Mouse (Mus musculus) T-helper 2 cell (primary cell): ENCODE measurements at regions not wholly inside any gene's neighbourhood (a gene's known extent, or its start where the extent isn't known, plus 50 kb on each side); places are given as distances from the start of the nearest gene placed in this dataset.

Source experiments
- in situ Hi-C: fragments of 300-600 bp; cut with MboI, MseI; formaldehyde crosslinking; loops from one replicate; pipeline ENCODE4 v1.15.1; 2025; ENCODE audit warnings: high pct_unique_total_duplicates

- in situ Hi-C loops, result no loop called here
Observed at GRCm38 (mm10) chr11:19747097-19747972, 176.8 kb upstream of the Spred2 start.

DNA sequence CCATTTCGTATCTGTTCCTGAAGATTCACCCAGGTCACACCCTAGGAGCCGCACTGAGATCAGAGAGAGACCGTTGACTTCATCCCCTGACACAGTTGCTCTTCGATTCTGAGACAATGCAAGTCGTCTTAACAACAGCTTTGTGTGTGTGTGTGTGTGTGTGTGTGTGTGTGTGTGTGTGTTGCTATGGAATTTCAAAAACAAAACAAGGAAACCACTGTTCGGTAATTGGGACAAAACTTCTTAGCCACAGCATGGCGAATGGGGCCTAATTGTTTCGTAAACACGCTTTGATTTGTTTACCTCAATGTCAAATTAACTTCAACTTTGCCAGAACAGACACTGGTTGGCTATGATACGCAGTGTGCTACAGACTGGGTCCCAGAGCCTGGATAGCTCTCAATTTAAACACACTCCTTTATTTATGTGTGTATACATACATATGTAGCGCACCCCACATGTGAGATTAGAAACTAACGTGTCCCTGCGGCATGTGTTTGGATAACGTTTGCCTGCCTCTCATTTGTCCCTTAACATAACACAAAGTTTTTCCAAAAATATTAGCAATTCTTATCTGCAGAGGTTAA is 176.1 kb upstream of the Spred2 start:
- in situ Hi-C loops, result no loop called here

DNA sequence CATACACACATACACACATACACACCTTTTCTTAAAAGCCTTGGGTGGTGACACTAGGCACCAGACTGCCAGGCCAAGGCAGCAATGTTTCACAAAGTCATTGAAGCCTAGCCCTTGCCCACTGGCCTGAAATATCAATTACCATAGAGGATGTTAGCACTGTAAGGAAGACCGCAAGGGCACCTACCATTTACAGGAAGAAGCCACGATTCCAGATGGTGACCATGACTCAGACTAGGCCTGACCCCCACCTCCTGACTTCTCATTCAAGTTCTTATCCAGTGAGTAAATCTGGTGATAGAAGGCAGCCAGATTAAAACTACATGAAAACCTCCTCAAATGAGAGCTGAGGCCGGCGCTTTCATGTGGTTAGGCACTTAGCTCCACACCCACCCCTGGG is 165.3 kb upstream of the Spred2 start:
- in situ Hi-C loops, result loop anchor here (10.0 kb wide), 1 partner anchor 374 kb away; no protein-coding TSS in a partner anchor

- in situ Hi-C loops, result no loop called here
Observed at GRCm38 (mm10) chr11:19760861-19761693, 163.1 kb upstream of the Spred2 start.

GRCm38 (mm10) chr11:19761694-19761976 is 162.5 kb upstream of the Spred2 start:
- in situ Hi-C loops, result no loop called here

DNA sequence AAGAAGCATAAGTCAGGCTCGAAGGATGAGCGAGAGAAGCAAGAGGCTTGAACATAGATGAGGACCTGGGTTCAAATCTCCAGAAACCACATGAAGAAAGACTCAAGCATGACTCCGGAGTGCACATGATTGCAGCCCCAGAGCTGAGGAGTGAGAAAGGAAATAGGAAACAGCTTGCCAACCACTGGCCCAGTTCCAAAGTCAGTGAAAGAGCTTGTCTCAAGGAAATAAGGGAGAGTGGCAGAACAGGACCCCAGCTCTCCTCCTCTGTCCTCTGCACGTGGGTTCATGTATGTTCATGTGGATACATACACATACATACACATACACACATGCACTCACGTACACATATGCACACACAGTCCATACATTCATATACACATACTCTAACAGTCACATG is 156.9 kb upstream of the Spred2 start:
- in situ Hi-C loops, result no loop called here

- in situ Hi-C loops, result no loop called here
Observed at GRCm38 (mm10) chr11:19767871-19768270, 156.3 kb upstream of the Spred2 start.

GRCm38 (mm10) chr11:19768962-19769361 is 155.2 kb upstream of the Spred2 start:
- in situ Hi-C loops, result no loop called here

DNA sequence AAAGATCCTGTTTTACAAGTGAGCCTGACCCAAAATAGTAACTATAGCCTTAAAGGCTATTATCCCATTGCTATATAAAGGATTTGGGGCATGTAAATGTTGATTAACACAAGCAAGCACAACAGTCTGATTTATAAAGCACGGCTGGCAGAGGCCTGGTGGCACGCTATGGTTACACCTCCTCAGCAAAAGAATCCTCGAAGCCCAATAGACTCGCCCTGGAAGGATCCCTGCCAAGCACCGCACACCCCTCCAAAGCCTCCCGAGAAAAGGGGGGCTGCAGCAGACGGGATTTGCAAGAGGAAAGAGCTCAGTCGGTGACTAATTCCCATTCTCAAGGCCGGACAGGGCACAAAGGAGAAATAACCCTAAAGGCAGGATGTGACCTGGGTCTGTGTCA is 150.2 kb upstream of the Spred2 start:
- in situ Hi-C loops, result no loop called here

DNA sequence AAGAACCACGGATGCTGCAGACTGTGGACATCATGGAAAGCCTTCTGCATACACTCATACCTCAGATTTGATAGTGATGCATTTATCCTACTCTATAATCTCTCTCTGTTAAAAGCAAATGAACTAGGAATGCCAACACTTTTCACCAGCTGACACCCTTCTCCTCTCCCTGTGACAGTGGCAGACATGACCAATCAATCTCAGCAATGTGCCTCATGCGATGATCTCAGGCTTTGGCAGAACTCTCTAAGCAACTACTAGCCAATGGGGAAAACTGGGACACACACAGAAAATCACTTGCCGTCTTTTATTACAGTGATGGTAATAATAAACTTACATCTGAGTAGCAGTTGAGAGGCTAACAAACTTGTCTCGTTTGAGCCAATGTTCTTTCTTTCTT is 148.4 kb upstream of the Spred2 start:
- in situ Hi-C loops, result no loop called here

DNA sequence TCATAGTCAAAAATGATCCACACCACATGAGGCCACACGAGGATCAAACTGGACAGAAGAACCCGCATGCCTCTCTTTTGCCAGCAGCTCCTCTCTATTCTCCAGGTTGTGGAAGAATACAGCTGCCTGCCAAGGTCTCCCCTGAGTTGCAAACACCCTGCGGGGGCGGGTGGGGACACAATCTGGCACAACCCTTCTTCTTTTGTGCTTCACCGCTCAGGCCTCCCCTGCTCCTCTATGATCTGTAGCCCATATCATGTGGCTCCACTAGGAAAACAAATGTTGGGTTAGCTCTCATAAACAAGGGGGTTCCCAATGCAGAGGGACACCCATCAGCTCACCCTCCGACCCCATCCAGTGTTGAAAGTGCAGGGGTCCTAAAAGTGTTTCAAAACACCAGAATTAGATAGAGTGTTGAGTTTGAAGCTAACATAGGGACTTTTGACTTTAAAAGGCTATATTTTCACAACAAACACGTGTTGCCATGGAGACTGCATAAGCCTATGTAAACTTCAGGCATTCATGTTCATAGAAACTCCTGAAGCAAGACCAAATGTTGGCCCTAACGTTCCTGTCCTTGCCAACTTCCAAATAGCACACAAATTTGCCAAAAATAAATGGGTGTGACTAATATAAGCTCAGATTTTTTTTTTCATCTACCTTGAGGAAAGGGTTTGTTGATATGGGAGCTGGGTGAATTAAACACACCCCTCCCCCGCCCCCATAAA is 147.5 kb upstream of the Spred2 start:
- in situ Hi-C loops, result no loop called here

- in situ Hi-C loops, result no loop called here
Observed at GRCm38 (mm10) chr11:19778191-19778590, 146.0 kb upstream of the Spred2 start.

DNA sequence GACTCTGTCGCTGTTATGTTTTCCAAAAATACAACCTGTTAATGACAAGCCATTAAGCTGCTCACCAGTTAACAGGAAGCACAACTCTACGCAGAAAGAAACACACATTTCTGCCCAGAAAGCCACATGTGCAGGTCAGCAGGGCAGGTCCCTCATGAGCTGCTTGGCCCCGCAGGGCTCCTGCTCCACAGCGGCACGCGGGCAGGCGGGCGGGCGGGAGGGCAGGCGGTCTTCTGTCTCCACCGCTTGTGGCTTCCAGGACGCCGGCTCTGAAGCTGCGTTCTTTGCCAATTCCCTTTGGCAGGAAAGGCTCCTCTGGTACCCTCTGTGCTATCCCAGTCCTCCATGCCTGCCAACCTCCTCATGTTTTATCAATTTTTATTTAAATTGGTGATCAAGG is 139.1 kb upstream of the Spred2 start:
- in situ Hi-C loops, result no loop called here

DNA sequence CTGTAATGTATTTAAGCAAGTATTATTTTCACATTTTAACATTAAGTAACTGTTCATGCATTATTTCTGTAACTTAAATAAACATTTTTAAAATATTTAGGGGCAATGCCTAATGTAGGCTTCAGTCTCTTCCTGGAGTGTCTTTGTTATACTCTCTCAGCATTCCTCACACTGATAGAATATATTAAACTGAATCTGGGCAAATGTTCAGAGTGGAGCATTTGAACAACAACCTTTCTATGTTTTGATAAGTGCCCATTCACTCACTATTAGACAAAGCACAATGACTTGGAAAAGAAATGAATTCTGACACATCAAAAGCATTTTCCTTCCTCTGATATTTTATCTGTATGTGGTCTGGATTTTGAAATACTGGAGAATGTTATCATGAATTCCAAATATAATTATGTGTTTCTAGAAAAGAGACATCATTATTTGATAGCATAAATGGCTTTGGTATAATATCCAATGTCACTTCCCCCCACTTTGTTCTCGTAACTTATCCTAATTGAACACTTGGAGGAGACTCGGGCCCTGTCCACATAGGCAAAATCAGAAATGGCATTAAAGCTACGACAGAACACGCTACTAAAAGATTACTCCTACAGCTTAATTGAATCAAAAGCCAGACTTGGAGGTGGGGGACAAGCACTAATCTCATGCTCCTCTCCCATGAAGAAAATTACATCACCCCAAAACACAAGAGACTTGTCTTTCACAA is 127.1 kb upstream of the Spred2 start:
- in situ Hi-C loops, result no loop called here

DNA sequence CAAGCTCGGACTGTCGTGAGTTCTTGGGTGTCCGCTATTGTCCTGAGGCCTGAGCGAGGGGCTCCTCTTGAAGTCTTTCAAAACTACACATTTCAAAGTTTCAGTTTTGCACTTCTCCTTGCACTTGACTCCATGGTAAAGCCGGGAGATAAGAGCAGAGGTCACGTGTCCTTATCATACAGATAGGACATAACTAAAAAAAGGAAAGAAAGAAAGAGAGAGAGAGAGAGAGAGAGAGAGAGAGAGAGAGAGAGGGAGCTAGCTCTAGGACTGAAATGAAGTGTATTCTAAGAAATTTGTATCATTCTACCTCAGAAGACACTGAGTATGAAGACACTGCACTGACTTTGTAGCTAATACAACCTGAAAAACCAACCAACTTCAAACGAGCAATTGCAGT is 114.8 kb upstream of the Spred2 start:
- in situ Hi-C loops, result no loop called here

GRCm38 (mm10) chr11:19811271-19811991 is 112.7 kb upstream of the Spred2 start:
- in situ Hi-C loops, result no loop called here

DNA sequence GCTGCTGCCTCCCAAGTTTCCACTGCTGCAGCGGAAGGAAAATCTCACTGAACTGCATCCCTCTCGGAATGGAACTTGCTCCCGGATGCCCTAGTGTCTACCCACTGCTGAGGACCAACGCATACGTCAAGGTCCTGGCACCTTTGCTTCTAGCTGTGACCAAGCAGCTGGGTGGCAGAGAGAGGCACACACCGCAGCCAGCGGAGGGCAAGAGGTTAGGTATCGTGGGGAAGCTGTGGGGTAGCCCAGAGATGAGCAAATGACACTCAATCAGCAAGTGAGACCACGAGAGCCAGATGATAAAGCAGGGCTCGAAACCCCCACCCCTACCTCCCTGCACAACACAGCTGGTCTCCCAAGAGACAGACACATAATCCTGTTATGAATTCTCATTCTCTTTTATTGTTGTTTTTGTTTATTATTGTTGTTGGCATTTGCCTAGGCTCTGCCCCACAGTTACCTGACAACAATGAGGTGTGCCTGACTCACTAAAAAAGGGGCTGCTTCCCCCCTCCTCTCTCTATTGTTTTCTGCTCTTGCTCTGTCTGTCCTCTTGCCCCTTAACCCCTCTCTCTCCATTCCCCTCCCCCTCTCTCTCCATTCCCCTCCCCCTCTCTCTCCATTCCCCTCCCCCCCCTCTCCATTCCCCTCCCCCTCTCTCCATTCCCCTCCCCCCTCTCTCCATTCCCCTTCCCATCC is 112.0 kb upstream of the Spred2 start:
- in situ Hi-C loops, result no loop called here

GRCm38 (mm10) chr11:19813549-19813948 is 110.6 kb upstream of the Spred2 start:
- in situ Hi-C loops, result no loop called here

GRCm38 (mm10) chr11:19822991-19823390 is 101.2 kb upstream of the Spred2 start:
- in situ Hi-C loops, result loop anchor here (5.0 kb wide), 1 partner anchor 244 kb away; no protein-coding TSS in a partner anchor

DNA sequence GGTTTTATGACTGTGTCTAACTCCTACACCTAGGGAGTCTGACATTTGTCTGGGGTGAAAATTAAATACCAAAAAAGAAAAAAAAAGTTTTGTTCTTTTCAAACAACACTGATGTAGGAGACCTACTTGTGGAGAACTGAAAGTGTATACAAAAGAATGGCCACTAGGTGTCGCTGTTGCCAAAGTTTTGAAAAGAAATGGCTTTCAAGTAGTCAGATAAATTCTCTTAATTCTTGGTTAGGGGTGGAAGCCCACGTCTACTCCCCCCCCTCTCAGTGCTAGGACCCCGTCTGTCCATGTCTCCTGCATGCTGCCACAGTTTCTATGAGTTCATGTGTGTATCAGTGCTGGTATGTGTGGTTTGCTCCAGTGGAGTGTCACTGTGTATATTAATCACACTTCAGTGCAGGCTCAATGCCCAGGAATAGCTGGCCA is 100.7 kb upstream of the Spred2 start:
- in situ Hi-C loops, result loop anchor here (5.0 kb wide), 1 partner anchor 244 kb away; no protein-coding TSS in a partner anchor
